Mouse (Mus musculus) layer of hippocampus, adult 11-12 months (tissue): Measurements from ENCODE around the gene Zfp672.

Experiments used
- DNase-seq: peaks from one replicate; pipeline ENCODE4 v3.0.0; 2022; ENCODE audit warnings: low spot score

The Zfp672 gene

DNA sequence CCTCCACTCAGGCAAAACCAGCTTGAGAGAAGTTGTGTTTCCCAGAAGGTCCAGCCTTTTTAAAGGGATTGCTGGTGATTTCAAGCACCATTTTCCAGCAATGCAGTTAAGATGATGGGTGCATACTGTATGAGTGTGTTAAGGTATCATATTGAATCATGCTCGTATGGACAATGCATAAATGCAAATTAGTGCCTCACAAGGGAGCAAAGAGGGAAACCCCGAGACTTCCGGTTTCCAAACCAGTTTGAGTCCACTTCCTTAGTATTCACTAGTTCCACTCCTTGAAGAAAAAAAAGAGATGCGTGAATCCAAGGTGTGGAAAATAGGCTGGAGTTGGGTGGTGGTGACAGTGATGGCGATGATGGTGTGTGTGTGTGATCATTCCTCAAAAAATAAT lies 47.6 kb downstream of the Zfp672 start:
- no peak for DNase-seq

DNA sequence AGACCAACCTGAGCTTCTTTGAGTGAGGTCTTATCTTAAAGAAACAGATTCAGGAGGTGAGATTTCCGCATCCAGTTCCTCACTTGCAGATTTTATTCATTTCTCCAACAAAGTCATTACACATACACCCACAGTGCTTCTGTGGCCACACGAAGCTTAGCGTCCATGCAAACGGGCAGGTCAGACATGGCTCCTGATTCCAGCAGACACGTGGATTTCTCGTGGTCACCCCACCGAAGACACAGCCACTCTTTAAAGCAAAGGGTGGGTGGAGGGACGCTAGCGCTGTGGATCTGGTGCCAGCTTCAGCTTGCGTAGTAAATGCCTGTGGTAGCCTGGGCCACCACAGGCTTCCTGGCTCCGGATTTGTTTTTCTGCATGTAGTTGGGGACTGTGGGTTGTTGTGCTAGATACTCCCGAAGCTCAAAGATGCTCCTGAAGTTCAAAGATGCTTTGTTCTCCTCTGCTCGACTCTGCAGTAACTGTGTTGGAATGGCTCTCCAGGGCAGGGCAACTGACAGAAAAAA lies 48.1 kb downstream of the Zfp672 start:
- no peak for DNase-seq

DNA sequence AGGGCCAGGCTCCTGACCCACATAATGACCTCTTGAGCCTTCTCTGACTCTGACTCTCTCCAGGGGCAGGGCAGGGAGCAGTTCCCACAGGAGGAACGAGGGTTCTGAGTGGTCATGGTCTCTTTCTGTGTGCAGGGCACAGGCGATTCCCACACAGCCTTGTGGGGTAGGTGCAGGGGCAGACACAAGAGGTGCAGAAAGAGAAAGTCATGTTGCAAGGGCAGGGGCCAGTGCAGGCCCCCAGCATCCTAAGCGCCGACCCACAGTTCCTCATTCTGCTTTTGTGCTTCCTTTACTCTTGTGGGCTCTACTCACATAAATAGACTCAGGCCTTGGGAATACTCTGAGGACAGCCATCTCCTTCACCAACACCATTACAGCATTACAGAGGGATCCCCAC lies 54.4 kb downstream of the Zfp672 start:
- no peak for DNase-seq

DNA sequence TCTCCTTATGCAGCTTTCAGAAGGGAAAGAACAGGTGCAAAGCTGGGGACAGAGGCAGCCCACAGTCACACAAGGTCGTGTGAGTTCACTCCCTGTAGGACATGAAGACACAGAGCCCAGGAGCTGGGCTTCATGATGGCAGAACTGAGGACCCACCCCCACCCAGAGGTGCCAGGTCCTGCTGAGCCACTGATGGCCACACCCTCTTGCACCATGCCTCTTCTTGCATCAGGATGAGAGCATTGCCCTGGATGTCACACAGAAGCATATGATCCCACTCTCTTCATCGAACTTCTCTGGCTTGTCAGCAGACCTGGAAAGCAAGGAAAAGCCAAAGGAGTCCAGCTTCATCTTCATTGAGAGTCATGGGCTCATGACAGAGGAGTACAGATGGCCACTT lies 55.6 kb downstream of the Zfp672 start, which contains the start of gene 4930438A08Rik:
4930438A08Rik (plus strand) TSS at position 228 of the 400 bp plus-strand sequence.
- no peak for DNase-seq

DNA sequence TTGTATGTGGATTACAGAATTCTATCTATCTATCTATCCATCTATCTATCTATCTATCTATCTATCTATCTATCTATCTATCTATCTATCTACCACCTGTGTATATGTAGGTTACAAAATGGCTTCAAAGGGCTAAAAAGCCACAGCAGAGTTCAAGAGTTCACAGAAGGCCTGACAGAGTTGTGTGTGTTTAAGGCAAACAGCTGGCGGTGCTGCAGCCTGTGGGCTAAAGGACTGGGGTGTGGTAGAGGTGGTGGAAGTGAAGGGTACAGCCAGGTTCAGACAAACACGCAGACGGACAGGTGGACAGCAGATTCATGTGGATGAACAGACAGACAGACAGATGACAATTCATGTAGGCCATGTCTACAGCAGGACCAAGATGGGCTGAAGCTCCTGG lies 61.9 kb downstream of the Zfp672 start:
- DNase-seq: no peak
